Mouse (Mus musculus): ENCODE data around the gene Crtc2. TPM values are rescaled to one million over a fixed set of nuclear protein-coding genes. Genes with fewer than 3 reads are reported as not detected.

Crtc2 gene
- polyA plus RNA-seq, 1 experiment, result 32.4 TPM

GRCm38 (mm10) chr3:90276858-90277257 is 22.9 kb downstream of the Crtc2 start:
- Histone ChIP-seq H3K9ac (ENCODE audit: low read depth, poor library complexity, severe bottlenecking) (peak overlapping the region; percentile 27; the same call in 1 of the 2 replicates), H3K27ac (ENCODE audit: insufficient read depth, low read length) (no peak overlapping the region), H3K36me3 (ENCODE audit: control insufficient read depth, insufficient read depth, low read length, poor library complexity, severe bottlenecking) (peaks cover 4% of the 10 kb centered on the region; the same call in 1 of the 2 replicates), H3K4me3 (ENCODE audit: low read depth, low read length) (0 out of 2 replicates have a peak overlapping the region, but pooled peaks have one; percentile 13), H3K9me3 (replicated peaks; ENCODE audit: control insufficient read depth, insufficient read depth, low read length, poor library complexity, severe bottlenecking) (no peaks in the 10 kb centered on the region), H3K27me3 (ENCODE audit: control insufficient read depth, insufficient read depth, low read length, poor library complexity, severe bottlenecking) (no peaks in the 10 kb centered on the region), H3K4me1 (ENCODE audit: control insufficient read depth, insufficient read depth, low read length) (no peaks in the 10 kb centered on the region)
- TF ChIP-seq CTCF (IDR thresholded peaks at IDR 0.05; ENCODE audit: low read depth, low read length), result no peak
- no peak for TF ChIP-seq POLR2A (IDR thresholded peaks at IDR 0.05; ENCODE audit: insufficient read depth, low read length)
- TF ChIP-seq EP300 (IDR thresholded peaks at IDR 0.05; ENCODE audit: insufficient read depth, low read depth, low read length), result no peak

GRCm38 (mm10) chr3:90277793-90278192 is 23.8 kb downstream of the Crtc2 start:
- no peak overlapping the region for H3K9ac ChIP-seq (ENCODE audit: low read depth, poor library complexity, severe bottlenecking)
- no peaks in the 10 kb centered on the region for H3K4me1 ChIP-seq (ENCODE audit: control insufficient read depth, insufficient read depth, low read length)
- H3K27ac ChIP-seq (ENCODE audit: insufficient read depth, low read length), result no peak overlapping the region
- peaks cover 4% of the 10 kb centered on the region; the same call in 1 of the 2 replicates for H3K36me3 ChIP-seq (ENCODE audit: control insufficient read depth, insufficient read depth, low read length, poor library complexity, severe bottlenecking)
- TF ChIP-seq CTCF (IDR thresholded peaks at IDR 0.05; ENCODE audit: low read depth, low read length) (no peak), EP300 (IDR thresholded peaks at IDR 0.05; ENCODE audit: insufficient read depth, low read depth, low read length) (no peak), POLR2A (IDR thresholded peaks at IDR 0.05; ENCODE audit: insufficient read depth, low read length) (no peak)
- no peak overlapping the region for H3K4me3 ChIP-seq (ENCODE audit: low read depth, low read length)
- no peaks in the 10 kb centered on the region for H3K9me3 ChIP-seq (replicated peaks; ENCODE audit: control insufficient read depth, insufficient read depth, low read length, poor library complexity, severe bottlenecking)
- no peaks in the 10 kb centered on the region for H3K27me3 ChIP-seq (ENCODE audit: control insufficient read depth, insufficient read depth, low read length, poor library complexity, severe bottlenecking)

GRCm38 (mm10) chr3:90278211-90278610 is 24.2 kb downstream of the Crtc2 start:
- Histone ChIP-seq H3K27me3 (ENCODE audit: control insufficient read depth, insufficient read depth, low read length, poor library complexity, severe bottlenecking) (no peaks in the 10 kb centered on the region), H3K9me3 (replicated peaks; ENCODE audit: control insufficient read depth, insufficient read depth, low read length, poor library complexity, severe bottlenecking) (no peaks in the 10 kb centered on the region), H3K27ac (ENCODE audit: insufficient read depth, low read length) (no peak overlapping the region), H3K9ac (ENCODE audit: low read depth, poor library complexity, severe bottlenecking) (no peak overlapping the region), H3K4me1 (ENCODE audit: control insufficient read depth, insufficient read depth, low read length) (no peaks in the 10 kb centered on the region), H3K4me3 (ENCODE audit: low read depth, low read length) (no peak overlapping the region), H3K36me3 (ENCODE audit: control insufficient read depth, insufficient read depth, low read length, poor library complexity, severe bottlenecking) (peaks cover 4% of the 10 kb centered on the region; the same call in 1 of the 2 replicates)
- TF ChIP-seq POLR2A (IDR thresholded peaks at IDR 0.05; ENCODE audit: insufficient read depth, low read length) (no peak), EP300 (IDR thresholded peaks at IDR 0.05; ENCODE audit: insufficient read depth, low read depth, low read length) (no peak), CTCF (IDR thresholded peaks at IDR 0.05; ENCODE audit: low read depth, low read length) (no peak)

- Histone ChIP-seq H3K36me3 (ENCODE audit: control insufficient read depth, insufficient read depth, low read length, poor library complexity, severe bottlenecking) (peaks cover 4% of the 10 kb centered on the region; the same call in 1 of the 2 replicates), H3K9me3 (replicated peaks; ENCODE audit: control insufficient read depth, insufficient read depth, low read length, poor library complexity, severe bottlenecking) (no peaks in the 10 kb centered on the region), H3K27me3 (ENCODE audit: control insufficient read depth, insufficient read depth, low read length, poor library complexity, severe bottlenecking) (no peaks in the 10 kb centered on the region), H3K4me3 (ENCODE audit: low read depth, low read length) (no peak overlapping the region), H3K4me1 (ENCODE audit: control insufficient read depth, insufficient read depth, low read length) (no peaks in the 10 kb centered on the region), H3K27ac (ENCODE audit: insufficient read depth, low read length) (no peak overlapping the region), H3K9ac (ENCODE audit: low read depth, poor library complexity, severe bottlenecking) (no peak overlapping the region)
- TF ChIP-seq POLR2A (IDR thresholded peaks at IDR 0.05; ENCODE audit: insufficient read depth, low read length) (no peak), EP300 (IDR thresholded peaks at IDR 0.05; ENCODE audit: insufficient read depth, low read depth, low read length) (no peak), CTCF (IDR thresholded peaks at IDR 0.05; ENCODE audit: low read depth, low read length) (no peak)
Observed at GRCm38 (mm10) chr3:90279216-90279615, 25.3 kb downstream of the Crtc2 start.

GRCm38 (mm10) chr3:90279743-90280142 is 25.8 kb downstream of the Crtc2 start:
- peaks cover 4% of the 10 kb centered on the region; the same call in 1 of the 2 replicates for H3K36me3 ChIP-seq (ENCODE audit: control insufficient read depth, insufficient read depth, low read length, poor library complexity, severe bottlenecking)
- TF ChIP-seq CTCF (IDR thresholded peaks at IDR 0.05; ENCODE audit: low read depth, low read length) (no peak), EP300 (IDR thresholded peaks at IDR 0.05; ENCODE audit: insufficient read depth, low read depth, low read length) (no peak), POLR2A (IDR thresholded peaks at IDR 0.05; ENCODE audit: insufficient read depth, low read length) (no peak)
- H3K27ac ChIP-seq (ENCODE audit: insufficient read depth, low read length), result no peak overlapping the region
- no peaks in the 10 kb centered on the region for H3K9me3 ChIP-seq (replicated peaks; ENCODE audit: control insufficient read depth, insufficient read depth, low read length, poor library complexity, severe bottlenecking)
- no peaks in the 10 kb centered on the region for H3K4me1 ChIP-seq (ENCODE audit: control insufficient read depth, insufficient read depth, low read length)
- H3K4me3 ChIP-seq (ENCODE audit: low read depth, low read length), result no peak overlapping the region
- no peak overlapping the region for H3K9ac ChIP-seq (ENCODE audit: low read depth, poor library complexity, severe bottlenecking)
- H3K27me3 ChIP-seq (ENCODE audit: control insufficient read depth, insufficient read depth, low read length, poor library complexity, severe bottlenecking), result no peaks in the 10 kb centered on the region

GRCm38 (mm10) chr3:90280708-90281107 is 26.7 kb downstream of the Crtc2 start:
- H3K36me3 ChIP-seq (ENCODE audit: control insufficient read depth, insufficient read depth, low read length, poor library complexity, severe bottlenecking), result peaks cover 4% of the 10 kb centered on the region; the same call in 1 of the 2 replicates
- no peak overlapping the region for H3K4me3 ChIP-seq (ENCODE audit: low read depth, low read length)
- TF ChIP-seq EP300 (IDR thresholded peaks at IDR 0.05; ENCODE audit: insufficient read depth, low read depth, low read length), result no peak
- no peak for TF ChIP-seq POLR2A (IDR thresholded peaks at IDR 0.05; ENCODE audit: insufficient read depth, low read length)
- TF ChIP-seq CTCF (IDR thresholded peaks at IDR 0.05; ENCODE audit: low read depth, low read length), result no peak
- no peak overlapping the region for H3K9ac ChIP-seq (ENCODE audit: low read depth, poor library complexity, severe bottlenecking)
- H3K27ac ChIP-seq (ENCODE audit: insufficient read depth, low read length), result no peak overlapping the region
- H3K4me1 ChIP-seq (ENCODE audit: control insufficient read depth, insufficient read depth, low read length), result no peaks in the 10 kb centered on the region
- no peaks in the 10 kb centered on the region for H3K9me3 ChIP-seq (replicated peaks; ENCODE audit: control insufficient read depth, insufficient read depth, low read length, poor library complexity, severe bottlenecking)
- no peaks in the 10 kb centered on the region for H3K27me3 ChIP-seq (ENCODE audit: control insufficient read depth, insufficient read depth, low read length, poor library complexity, severe bottlenecking)

Data from ES-Bruce4 (cell line).